Mouse (Mus musculus) v-Abl transformed pro-B cells (cell line): ENCODE data around the gene Wdfy3.

Experiments used
- in situ Hi-C, 2 experiments: fragments of 400-800 bp; cut with MboI; formaldehyde crosslinking; loops; one replicate each; pipeline ENCODE4 v1.15.1; 2025; ENCODE audit not compliant: unreplicated experiment in 2 of 2

Wdfy3 gene

DNA sequence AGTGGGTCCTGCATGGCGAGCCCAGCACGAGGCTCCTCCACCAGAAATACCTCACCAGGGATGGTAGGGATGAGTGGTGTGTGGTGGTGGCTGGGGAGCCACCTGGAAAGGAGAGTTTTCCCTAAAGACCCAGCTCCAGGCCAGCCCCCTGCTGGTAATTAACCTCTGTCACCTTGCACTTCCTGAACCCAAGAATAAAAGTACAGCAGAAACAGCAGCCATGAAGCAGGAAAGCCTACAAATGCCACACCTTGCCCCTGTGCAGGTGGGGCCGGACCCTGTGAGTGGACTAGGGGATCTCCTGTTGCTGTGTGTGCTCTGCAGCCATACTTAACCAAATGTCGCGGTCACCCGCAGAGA, 247.4 kb downstream of the Wdfy3 start:
- in situ Hi-C loops = no loop called here

DNA sequence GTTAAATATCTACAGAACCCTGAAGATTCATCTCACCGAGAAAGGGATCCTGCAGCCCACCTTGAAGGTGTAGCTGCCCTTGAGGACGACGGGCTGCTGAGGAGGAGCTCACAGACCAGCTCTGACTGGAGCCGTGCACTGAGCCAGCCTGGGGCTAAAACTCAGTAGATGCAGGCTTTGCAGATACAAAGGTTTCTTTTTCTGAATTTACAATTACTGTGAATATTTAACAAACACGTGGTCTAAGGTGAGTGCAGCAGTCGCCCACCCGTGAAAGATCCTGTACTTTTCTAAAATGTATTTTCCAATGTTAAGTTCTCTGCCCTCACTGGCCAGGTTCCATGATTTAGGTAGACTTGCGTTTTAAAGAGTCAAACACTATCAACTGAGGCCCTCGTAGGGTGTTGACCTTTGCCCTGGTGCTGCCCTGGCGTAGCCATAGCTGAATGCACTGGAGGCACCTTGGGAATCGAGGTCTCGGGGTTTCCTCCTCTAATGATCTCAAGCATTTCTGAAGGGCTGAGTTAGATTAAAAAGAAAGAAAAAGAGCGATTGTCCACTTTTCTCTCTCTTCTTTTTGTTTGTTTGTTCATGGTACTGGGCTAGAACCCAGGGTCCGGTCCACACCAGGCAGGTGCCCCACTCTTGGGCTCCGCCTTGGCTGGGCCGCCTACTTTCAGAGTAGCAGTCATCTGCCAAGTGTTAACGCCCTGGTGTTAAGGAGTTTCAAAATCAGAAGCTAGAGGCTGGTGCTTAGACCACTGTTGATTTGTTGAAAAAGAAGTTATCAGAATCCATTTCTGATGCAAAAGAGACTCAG, 248.0 kb downstream of the Wdfy3 start:
- in situ Hi-C loops = no loop called here

DNA sequence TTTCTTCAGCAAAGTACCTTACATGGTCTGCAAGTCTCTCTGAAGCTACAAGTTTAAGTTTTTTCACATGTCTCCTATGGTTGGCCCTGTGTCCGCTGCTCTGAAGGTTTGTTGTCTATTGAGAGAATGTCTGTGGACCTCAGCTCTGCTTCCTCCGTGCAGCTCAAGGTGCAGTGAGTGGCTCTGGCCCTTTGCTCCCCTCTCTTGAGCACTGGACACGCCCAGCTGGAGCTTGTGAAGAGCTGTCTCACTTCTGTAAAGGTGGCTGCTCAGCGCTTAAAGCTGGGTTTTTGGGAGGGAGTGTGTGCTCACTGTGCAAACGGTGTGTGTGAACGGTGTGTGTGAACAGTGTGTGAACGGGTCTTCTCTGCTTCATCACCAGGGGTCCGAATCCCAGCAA, 248.7 kb downstream of the Wdfy3 start:
- in situ Hi-C loops = no loop called here

DNA sequence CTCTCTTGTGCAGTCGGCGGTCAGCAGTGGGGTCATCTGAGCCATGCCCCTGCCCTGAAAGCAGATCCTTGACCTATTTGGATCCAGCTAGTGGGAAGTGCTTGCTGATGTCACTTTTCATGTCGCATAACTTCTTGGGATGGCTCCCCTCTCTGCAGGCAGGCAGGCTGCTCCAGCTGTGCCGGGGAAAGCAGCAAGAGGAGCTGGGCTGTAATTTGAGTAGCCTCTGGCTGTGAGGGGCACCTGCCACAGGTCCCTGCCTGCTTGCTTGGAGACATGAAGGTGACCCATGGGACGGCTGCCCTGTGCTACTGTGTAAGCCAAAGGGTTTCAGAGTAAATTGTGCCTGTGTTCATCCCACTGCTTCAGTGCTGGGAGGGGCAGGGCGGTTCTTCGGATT, 249.9 kb downstream of the Wdfy3 start:
- in situ Hi-C loops = no loop called here

DNA sequence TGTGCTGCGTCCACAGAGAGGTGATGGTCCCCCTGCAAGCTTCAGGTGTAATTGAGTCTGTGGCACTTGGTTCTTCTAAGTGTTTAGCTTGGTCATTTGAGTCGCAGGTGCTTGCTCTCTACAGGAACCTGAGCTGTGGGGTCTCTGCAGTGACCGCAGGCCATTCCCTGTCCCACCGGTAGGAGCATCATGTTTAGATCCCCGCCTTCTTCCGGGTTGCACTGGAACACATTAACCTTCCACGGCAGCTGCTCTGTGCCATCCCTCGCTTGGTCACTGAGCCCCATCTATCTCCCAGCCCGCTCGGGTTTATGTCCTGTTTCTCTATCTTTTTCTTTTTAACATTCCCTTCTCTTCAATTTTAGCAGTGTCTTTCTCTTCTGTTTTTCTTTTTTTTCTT, 250.5 kb downstream of the Wdfy3 start:
- in situ Hi-C loops = no loop called here

DNA sequence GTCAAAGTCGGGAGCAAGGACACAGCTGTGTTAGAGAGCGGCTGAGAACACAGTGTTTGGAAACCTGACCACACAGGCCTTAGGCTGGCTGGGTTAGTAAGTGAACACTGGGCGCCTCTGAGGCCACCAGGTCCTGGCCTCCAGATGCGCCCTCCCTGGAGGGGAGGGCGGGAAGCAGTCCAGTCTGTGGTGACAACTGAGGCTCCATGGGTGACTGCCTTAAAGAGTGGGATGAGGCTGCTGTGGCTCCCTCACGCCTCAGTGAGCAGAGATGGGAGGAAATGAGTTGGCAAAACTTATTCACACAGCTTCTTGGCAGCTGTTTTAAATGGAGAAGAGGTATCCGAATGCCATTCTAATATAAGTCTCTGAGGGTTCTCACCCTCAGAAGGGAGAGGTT, 252.9 kb downstream of the Wdfy3 start:
- in situ Hi-C loops = no loop called here

DNA sequence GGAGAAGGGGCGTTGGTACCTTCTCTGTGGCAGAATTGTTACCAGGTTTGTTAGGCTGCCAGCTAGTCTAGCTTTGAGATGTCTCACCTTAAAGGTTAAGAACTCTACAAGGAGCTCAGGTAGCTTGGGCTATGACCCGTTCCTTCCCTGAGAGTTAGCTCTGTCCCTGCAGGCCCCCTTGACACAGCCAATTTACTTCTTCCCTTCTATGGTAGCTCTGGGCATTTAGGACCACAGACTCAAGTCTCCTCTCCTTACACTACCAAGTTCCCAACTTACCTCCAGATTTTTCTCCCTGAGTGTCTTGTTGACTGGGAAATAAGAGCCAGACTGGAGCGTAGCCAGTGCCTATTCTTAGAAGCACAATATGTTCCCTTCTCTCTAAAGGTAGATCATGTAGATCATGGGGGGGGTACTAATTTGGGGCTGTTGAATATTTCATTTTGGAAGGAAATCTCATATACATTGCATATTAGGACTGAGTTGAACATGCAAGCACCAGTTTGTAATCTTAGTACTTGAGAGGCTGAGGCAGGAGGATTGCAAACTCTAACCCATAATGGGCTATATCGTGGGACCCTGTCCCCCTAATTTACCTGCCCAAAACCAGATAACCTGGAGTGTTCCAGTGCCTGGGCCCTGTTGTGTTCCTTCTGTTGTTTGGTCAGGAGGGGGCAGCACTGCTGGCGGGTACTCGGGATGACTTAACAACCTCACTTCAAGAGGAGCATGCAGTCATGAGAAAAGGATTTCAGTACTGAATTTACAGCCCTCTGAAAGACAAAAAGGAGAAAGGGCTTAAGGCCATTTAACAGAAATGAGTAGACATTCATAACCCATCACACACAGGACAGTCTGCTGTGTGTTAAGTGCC, 258.2 kb downstream of the Wdfy3 start:
- in situ Hi-C loops = loop anchor here in 1 of 2 experiments (5.0 kb wide), 1 partner anchor 266 kb away; no protein-coding TSS in a partner anchor

DNA sequence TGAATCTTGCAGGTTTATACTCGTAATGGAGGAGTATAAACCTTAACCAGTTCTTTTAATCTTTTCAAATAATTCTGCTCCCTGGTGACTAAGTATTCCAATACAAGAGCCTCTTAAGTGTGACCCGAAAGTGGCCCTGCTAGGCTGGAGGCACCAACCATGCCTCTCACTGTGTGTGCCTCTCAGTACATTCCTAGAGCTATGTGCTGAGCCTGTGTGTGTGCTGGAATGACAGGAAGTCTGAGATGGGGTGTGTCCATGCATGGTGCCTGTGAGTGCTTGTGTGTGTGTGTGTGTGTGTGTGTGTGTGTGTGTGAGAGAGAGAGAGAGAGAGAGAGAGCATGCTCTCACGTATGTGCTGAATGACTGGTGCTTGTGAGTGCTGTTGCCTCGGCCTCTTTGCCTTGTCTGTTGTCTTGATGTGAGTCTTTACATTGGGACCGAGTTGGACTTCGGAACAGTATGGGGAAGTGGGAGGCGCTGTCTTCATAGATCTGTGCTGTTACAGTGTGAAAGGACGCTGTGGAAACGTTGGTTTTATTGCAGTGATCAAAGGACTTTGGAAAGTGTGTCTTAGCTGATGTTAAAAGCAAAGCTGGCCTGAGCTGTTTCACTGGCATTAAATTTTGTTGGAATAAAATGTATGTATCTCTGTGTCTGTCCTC, 267.2 kb downstream of the Wdfy3 start:
- in situ Hi-C loops = no loop called here

DNA sequence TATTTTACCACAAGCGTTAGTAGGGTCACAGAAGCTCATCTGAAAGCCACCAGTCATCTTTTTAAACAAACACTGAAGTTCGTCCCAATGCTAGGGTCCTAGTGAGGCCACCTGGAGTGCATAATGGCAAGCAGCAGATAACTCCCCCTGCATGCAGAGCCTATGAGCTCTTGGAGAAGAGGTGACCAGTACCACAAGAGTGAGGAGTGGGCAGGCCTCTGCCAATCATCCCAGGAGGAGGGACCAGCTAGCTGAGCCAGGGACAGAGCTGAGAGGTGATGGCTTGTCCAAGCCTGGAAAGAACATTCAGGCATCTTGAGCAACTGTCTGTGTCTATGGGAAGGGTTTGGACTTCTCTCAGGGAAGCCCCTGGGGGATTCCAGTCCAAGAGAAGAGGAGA, 267.8 kb downstream of the Wdfy3 start:
- in situ Hi-C loops = no loop called here

DNA sequence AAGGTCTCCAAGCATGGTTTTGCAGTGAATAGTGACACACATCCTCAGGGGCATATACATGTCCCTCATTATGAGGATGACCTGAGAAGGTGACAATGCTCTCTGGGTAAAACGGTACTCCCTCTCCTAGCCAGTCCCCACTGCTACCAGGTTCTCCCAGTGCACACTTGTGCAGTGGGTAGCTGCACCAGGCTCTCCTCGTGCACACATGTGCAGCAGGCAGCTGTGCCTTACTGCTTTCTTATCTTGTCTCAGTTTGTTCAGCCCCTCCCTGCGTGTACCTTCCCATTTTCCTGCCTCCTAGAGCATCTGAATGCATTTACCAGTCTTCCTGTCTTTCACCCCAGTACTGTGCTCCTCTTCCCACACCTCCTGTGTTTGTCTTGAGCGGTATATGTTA, 277.1 kb downstream of the Wdfy3 start:
- in situ Hi-C loops = no loop called here

DNA sequence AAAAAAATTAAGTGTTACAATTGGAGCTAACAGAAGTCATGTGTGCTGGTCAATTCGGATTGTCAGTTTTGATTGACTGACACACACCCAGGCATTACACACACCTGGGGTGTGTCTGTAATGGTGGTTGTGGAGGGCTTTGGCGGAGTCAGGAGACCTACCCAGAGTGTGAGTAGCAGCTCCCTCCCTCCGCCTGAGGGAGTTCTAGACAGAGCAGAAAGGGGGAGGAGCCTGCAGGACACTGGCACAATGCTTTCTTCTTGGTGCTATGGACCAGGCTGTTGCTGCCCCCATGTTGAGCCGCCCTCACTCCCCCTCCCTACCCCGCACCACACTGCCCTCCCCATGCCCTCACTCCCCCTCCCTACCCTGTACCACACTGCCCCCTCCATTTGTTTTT, 279.2 kb downstream of the Wdfy3 start:
- in situ Hi-C loops = no loop called here

DNA sequence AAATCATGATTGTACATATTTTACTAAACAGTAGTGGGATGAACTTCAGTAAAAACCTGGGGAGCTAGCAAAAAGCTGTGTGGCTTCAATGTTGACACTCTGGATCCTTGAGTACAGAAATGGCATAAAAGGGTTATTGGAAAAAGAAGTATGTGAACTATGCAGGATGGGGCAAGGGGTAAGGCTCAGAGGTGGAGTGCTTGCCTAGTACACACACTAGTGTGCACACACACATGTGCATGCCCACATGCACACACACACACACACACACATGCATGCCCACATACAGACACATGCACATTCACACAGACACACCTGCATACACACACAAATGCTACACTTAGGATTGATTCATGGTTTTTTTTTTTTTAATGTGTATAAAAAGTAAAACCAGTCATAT, 280.0 kb downstream of the Wdfy3 start:
- in situ Hi-C loops = no loop called here

DNA sequence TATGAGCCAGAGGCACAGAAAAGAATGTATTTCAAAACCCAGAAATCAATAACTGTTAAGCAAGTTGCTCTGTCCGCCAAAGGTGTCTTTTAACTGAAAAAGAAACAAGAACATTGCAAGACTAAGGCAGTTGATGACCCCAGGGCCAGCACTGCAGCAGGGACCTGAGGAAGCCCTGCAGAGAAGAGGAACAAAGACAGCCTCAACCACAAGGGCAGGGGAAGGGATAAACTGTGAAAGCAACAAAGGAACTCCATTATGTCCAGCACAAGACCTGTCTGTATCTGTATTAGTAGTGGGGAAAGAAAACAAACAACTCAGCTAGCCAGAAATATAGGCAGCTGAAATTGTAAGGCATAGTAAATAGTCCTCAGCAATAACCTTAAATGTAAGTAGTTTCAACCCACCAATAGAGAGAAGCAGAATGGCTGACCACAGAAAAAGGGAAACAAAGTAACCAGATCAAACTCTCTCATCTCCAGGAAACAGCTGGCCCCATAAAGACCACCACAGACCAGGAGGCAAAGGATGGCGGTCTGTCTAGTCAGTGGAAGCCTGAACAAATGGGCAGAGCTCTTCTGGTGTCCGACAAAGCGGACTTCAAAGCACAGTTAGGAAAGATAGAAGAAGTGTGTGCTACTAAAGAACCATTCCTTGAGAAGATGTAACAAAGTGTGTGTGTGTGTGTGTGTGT, 283.7 kb downstream of the Wdfy3 start:
- in situ Hi-C loops = no loop called here

DNA sequence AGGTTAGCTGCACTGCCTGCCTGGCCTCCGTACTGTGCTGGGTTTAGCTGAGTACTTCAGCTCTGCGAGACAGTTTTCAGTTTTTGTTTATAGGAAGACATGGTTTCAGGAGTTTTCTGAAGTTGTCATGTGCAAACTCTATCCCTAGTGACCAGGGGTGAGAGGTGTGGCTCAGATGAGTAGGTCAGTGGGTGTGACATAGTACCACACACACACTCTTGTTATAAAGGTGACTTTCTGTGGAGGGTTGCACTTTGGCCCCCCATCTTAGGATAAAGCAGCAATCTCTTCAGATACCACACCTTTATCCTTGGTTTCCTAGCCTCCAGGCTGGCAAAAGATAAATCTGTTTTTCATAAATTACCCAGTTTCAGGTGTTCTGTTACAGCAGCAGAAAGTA, 284.9 kb downstream of the Wdfy3 start:
- in situ Hi-C loops = no loop called here

DNA sequence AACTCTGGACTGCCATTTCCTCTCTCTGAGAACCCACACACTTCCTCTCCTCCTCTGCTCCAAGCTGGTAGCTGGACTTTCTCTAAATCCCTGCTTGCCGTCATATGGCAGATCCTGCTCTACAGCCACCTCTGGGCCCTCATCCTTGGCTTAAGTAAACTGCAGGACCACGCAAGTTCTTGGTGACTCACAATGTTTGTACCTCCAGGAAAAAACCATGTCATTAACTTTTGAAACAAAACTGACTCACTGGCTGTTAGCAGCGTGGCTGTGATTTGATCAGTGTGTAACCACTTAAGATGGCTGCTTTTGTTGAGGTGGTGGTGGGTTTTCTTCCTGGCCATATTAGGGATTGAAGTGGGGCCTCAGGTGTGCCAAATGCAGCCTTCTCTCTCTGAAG, 285.4 kb downstream of the Wdfy3 start:
- in situ Hi-C loops = no loop called here
